Mouse (Mus musculus) embryo, embryonic 11 days (tissue): ENCODE data around the gene Gtpbp3.

Source experiments
- DNase-seq: peaks from one replicate; pipeline ENCODE4 v3.0.0-alpha.2; 2015

Gtpbp3 gene

DNA sequence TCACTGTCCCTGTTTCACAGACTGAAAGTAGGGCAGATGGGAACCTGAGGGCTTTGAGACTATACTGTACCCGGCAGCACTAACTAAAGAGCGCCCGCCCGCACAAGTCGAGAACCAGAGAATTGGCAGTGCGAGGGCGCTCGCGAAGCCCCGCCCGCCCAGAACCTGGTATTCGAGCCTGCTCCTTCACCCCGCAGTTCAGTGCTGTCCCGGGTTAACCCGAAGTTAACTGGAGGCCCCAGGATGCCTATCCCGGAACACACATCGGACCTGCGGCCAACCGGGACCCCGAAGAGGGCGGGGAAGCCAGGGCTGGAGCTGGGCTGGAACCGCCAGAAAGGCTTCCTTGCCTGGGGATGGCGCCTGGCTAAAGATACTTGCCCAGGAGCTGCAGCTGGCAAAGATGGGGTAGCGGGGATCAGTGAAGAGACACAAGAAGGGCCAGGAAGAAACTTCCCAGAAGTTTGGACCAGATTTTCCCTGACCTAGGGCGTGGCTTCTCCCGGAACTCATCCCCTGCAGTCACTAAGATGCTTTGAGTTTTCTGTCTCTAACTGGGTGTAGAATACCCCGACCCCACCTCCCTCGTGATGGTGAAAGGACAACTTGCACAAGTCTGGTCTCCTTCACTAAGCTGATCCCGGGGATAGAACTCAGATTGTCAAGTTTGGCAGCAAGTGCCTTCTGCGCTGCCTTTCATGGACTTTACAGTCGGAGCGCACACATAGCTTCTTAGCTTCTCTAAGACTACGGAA lies at the start of gene Gtpbp3:
Gtpbp3 (plus strand) TSS at position 413 of the 755 bp plus-strand sequence.
- peak; percentile 92 for DNase-seq

DNA sequence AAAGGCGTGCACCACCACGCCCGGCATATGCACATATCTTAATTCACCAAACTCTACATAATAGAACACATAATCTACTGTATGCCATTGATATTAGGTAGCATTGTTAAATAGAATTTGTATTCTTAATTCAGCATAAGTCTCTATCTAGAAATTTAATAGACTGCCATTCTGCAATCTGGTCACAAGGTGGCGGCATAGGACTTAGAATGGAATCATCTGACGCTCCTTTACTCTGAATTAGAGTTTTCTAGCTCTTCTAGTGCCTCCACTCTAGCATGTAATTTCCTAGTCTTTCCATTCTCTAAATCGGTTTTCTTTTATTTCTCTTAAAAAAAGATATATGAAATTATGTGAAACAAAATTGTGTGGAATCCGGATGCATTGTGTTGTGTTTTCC lies 46.5 kb upstream of the Gtpbp3 start:
- DNase-seq: peak; percentile 73

DNA sequence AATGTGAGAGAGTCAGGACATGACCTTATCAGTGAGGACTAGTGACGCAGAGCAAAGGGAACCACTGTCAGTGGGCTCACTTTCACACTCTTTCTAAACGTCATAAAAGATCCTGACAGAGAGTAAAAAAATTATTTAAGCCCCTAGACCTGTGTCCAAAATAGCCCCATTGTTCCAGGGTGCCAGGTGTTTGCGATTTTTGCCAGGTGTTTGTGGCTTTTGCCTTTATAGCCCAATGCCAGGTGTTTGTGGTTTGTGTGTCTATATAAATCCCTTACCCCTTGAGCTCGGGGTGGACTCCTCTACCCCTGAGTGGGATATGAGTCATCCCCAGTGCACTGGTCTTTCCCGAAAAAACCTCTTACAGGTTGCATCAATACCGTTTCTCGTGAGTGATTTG lies 42.8 kb upstream of the Gtpbp3 start:
- DNase-seq: no peak

DNA sequence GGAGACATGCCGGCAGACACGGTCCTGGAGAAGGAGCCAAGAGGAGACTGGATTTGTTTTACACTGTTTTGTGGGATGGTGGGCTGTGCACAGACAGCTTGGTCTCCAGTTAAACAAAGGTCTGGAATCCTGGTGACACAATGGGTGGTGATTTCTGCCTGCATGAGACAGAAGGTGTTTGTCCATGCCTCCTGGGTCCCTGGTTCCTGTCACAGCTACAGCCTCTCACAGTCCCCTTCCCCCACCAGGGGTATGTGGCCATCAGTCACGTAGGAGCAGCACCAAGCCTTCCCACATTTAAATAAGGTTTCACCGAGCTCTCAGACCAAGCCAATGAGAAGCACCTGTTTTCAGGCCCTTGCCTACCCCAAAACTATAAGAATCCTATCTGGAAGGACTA lies 36.6 kb upstream of the Gtpbp3 start:
- no peak for DNase-seq

DNA sequence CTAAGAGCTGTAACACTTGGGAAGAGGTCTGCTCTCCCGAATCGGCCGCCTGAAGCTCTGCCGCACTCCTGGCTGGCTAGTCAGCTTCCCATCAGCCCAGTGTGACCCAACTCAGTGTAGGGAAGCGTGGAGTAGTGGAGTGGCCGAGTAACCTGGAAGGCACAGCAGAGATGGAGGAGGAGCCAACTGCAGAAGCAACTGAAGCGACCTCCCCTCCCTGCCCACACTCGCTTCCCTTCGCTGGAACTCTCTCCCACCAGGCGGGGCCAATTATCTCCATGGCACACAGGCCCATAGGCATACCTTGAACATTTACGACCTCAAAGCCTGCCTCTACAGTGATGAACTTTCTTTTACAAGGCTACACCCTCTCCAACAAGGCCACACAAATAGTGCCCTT lies 36.1 kb upstream of the Gtpbp3 start:
- no peak for DNase-seq

DNA sequence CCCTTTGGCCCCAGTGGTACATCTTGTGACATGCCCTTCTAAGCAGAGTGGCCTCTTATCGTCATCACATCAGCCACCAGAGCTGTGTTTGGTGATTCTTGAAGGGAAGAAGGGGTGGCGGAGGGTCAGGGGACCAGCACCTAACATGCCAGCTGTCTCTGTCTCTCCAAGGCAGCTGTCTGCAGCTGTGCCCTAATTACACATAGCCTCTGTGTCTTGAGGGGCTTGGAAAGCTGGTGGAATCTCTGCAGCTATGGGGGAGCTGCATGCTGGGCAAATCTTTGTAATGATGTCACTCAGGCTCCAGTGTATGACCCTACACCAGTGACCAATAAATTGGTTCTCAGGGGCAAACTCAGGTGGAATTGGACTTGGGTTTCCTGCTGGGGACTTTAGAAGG lies 35.2 kb upstream of the Gtpbp3 start:
- no peak for DNase-seq

DNA sequence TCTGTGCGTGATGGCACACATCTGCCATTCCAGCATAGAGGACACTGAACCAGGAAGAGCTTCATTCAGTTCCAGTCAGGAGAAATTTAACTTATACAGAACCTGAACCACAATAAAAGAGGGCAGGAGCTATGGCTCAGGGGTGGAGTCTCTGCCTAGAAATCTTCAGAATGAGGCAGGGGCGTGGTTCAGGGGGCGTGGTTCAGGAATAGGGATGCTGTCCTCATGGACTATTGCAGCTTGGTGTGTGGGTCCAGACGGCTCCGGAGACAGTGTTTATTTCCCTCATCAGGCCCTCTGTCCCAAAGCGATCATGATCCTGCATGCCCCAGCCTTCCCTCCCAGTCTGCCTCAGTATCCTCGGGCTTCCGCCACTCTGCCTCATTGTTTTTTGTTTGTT lies 33.2 kb upstream of the Gtpbp3 start:
- DNase-seq: no peak

DNA sequence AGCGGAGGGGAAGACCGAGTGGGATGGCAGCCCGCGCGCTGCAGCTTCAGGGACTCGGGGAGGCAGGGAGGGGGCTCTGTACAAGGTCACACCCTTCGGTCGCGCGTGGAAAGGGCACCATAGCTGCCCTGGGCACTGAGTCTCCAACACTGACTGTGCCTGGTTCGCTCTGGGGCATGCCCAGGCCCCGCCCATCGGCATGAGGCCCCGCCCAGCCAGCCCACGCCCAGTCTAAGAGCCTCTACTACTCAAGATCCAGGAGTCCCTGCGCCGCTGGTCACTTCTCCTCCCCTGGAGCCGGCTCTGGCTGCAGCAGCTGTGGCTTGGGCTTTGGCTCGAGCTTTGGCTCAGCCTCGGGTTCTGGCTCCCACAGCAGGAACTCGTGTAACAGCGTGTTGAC lies 31.0 kb upstream of the Gtpbp3 start:
- DNase-seq: no peak

DNA sequence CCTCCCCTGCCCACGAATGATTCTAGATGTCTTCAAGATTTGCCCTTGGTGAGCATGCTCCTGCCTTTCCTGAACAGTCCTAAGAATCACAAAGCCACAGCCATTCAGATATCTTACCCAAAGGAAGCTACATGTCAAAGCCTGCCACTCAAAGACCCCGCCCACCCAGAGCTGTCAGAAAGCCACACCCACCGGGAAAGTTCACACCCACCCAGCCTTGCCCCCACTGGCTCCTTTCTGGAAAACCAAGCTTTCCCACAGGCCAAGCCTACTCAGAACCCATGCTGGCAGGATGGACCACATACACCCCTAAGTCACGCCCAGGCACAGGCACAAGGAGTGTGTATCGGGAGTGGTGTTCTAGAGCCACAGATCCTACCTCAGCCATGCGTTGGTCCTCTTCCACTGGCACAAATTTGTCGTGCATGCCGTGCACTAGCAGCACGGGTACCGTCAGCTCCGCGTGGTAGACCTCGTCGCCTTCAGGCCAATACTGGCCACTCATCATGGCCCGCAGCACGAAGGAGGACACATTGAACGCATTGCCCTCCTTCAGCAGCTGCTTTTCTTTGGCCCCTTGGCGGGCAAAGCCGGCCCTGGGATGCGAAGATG lies 30.1 kb upstream of the Gtpbp3 start:
- DNase-seq: no peak

DNA sequence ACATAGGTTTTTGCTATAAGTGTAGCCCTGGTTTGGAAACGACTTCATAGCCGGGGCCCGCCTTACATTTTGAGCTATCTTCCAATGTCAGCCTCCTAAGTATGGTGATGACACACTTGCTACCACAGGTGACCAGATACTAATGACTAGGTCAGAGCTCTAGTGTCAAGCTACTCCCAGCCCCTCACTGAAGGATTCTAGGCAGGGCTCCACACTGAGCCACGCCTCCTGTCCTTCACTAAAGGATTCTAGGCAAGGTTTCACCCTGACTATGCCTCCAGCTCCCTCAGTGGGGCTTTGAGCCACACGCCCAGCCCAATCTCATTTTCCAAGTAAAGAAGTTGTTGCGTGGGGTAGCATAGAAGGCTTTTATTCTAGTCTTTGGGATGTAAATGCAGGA lies 27.2 kb upstream of the Gtpbp3 start:
- DNase-seq: no peak

DNA sequence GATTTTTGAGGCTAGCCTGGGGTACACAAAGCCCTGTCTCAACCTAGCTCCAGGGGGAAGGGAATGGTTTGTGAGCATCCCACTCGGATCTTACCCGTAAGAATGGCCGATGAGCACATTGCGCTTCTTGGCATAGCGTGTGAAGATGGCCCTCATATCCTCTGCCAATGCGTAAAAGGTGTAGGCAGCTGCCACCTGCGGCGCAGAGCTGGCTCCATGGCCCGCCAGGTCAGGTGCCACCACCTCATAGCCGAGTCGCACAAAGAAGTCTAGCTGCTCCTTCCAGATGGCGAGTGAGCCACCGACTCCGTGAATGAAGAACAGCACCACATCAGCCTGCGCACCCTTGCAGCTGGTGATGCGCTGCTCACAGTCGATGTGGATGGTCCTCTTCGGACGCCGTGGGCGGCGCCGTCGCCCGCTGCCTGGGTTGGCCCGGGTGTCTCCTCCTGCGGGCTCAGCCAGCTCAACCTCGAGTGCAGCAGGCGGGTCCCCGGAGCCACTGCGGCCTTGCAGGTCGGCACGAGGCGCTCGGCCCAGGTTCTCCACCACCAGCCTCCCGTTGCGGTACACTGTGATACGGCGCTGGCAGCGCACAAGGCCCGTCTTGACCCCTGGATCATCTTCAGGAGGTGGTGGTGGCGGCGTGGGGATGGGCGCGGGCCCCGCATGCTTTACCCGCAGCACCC lies 26.6 kb upstream of the Gtpbp3 start:
- no peak for DNase-seq

DNA sequence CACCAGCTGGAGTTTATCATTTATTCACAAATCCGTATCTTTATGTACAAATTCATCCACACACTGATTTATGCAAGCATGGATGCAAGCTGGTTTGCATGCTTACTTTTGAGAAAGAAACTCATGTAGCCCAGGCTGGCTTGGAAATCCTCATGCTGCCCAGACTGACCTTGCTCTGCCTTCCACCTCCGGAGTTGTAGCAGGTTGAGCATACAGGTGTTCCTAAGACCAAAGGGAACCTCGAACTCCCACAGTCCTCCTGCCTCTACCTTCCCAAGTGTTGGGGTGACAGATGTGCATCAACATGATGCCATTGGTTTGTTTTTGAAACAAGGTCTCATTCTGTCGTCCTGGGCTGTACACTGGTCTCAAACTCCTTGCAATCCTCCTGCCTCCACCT lies 25.7 kb upstream of the Gtpbp3 start:
- DNase-seq: no peak

DNA sequence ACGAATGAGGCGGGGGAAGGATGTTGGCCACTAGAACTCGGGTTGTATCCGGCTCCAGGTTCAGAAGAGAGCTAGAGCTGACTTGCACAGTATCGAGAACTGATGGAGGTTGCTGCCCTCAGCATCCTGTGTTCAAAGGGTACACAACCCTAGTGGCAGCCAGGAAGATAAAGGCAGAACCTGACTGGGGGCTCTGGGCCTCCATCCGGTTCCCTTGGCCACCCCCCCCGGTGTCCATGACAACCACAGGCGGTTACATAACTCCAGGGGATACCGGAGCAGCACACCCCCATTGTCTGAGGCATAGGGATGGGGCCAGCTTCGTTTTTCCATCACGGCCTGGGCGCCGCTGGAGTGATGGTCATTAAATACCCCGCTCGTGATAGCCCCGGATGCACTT lies 25.1 kb upstream of the Gtpbp3 start:
- peak; percentile 60 for DNase-seq

DNA sequence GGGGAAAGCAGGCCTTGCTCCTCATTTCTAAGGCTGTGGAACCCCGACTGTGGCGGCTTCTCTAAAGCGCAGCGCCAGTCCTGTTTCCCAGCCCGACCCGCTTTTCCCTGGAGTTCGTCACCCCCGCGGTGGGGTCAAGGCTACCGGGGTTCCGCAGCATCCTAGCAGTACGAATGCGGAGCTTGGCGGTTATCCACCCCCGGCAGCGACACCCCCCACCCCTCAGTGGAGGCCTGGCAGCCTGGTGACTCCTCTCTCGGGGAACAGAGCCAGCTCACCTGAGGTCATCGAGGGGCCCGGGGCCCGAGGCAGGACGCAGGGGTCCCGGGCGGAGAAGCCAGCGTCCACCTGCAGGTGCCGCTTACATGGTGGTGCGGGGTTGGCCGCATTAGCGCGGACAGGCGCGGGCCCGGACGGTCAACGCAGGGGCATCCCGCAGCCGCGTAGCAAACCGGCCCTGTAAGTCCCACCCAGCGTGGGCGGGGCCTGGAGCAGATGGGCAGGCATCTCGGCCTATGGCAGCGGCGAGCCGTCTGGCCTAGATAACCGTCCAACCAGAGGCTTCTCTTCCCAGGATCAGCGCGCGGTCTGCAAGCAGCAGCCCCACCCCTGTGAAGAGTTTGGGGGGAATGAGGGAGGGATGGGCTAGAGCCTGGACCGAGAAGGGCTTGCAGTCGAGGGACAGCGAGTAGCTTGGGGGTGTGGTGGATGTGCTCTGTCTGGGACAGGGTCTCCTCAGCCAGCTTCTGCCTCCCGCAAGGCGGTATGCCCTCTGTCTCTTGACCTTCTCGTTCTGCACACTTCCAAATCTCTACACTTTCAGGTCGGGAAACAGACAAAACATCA lies 24.5 kb upstream of the Gtpbp3 start, which contains the start of gene Abhd8:
Abhd8 (minus strand) TSS at position 468 of the 846 bp plus-strand sequence.
- peak; percentile 98 for DNase-seq

DNA sequence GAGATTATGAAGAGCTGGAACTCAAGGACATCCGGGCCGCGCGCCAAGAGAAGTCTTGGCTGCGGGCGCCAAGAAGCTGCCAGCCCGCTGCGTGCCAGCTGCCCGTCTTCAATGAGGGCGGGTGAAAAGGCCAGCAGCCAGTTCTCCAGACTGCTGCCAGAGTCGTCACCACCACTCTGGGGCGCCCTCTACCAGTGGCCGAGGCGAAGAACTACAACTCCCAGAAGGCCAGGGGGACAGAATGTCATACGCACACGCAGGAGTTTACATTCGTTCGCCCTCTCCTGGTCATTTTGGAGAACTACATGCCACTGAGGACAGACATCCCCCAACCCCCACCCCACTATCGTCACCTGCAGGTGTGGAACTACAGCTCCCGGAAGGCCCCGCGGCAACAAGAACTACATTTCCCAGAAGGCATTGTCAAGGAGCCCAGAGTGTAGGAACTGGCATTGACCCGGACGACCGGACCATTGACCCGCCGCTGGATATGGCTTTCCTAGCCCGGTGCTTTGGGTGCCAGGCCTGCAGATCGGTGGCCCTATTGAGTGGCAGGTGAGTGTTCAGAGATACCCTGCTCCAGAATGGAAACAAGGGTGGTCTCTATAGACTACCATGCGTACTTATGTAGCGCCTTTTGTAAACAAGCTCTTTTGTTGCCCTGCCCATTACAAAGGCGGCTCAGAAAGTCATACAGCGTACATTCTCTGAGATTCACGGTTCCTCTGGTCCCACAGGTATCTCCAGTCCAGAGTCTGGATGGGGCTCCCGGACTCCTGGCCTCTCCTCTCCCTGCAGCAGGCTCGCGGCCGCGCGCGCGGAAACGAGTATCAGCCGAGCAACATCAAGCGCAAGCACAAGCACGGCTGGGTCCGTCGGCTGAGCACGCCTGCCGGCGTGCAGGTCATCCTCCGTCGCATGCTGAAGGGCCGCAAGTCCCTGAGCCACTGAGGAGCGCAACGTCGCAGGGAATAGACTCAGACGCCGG lies 23.1 kb upstream of the Gtpbp3 start, which contains the start of gene Mrpl34:
Mrpl34 (plus strand) TSS at position 447 of the 988 bp plus-strand sequence.
- peak; percentile 98 for DNase-seq

DNA sequence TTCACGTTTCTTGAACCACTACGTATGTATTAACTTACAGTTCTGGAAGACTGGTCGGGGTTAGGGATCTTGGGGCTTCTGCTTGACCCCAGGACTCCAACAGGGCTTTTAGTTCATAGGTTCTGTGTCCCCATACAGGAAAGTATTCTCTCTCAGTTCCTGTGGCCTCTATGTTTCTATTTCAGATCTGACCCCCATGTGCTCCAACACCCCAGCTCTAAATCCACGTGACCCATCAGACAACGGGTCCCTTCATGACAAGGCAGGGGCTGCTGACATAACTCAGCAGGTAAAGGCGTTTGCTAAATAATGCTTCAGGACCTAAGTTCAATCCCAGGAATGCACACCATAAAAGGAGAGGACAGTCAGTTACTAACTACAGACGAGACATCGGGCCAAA lies 22.2 kb upstream of the Gtpbp3 start:
- DNase-seq: no peak

DNA sequence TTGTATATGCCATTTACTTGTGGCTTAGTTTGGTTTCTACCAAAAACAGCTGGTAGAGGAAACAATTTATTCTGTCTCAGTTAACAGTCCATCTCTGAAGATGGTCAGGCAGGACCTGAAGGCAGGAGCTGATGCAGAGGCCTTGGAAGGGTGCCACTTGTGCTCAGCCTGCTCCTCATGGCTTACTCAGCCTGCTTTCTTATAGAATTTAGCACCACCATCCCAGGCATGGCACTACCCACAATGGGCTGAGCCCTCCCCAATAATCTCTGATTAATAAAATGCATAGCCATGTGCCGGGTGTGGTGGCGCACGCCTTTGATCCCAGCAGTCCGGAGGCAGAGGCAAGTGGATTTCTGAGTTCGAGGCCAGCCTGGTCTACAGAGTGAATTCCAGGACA lies 21.7 kb upstream of the Gtpbp3 start:
- no peak for DNase-seq

DNA sequence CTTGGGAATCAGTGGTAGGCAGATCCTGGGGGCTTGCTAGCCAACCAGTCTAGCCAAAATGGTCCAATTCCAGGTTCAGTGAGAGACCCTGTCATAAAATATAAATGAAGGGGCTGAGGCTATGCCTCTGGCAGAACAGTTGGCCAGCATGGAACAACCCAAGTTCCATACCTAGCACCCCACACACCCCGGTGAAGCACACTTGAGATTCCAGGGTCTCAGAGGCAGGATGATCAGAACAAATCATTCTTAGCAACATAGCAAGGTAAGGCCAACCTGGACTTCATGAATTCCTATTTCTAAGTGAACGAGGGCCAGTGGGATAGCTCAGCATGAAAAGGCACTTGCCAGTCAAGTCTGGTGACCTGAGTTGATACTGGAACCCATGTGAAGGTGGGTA lies 20.7 kb upstream of the Gtpbp3 start:
- no peak for DNase-seq

DNA sequence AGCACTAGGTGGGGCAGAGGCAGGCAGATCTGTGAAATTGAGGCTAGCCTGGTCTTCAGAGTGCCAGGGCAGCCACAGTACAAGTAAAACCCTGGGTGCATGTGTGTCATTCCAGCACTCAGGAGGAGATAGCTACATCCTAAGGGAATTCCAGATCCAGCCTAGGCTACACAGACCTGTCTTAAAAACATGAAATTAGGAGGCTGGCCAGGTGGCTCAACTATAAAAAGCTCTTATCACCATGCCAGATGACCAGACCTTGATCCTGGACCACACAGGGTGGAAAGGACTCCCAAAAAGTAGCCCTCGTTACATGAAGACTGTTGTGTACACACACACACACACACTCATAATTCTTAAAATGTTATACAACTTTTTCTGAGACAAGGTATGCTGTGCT lies 19.9 kb upstream of the Gtpbp3 start:
- no peak for DNase-seq

DNA sequence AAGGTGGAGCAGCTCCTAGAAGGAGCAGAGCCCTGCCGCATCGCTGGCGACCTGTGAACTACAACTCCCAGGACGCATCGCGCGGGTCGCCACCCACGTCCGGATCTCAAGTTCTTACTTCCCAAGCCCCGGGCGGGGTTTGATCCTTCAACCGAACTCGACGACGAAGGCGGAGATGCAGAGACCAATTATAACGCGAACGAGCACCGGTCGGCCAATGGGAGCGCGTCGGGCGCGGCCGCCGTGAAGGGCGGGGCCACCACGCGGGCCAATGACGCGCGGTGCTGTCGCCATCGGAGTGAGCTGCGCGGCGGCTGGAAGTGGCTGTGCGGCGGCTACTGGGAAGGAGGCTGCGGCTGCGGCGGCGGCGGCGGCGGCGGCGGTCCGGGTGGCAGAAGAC lies 19.0 kb upstream of the Gtpbp3 start, which contains the start of gene Dda1:
Dda1 (plus strand) TSS at position 284 of the 400 bp plus-strand sequence.
- peak; percentile 100 for DNase-seq

DNA sequence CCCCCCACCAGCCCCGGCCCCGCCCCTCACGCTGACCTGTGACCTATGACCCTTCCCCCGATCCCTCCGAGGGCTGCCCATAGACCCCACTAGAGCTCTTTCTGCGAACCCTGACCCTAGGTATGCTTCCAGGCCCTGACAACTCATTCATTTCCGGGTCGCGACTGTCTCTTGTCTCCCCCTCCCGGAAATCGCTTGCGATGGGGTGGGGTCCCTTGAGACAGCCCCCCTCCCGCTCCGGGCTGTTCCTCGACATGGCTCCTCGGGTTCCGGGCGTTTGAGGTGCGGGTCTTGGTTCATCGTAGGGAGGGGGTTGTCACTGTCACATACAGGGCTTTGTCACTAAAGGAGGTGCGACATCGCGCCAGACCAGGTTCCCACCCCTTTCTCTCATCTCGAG lies 18.5 kb upstream of the Gtpbp3 start:
- DNase-seq: peak; percentile 81
